Mouse (Mus musculus) myocyte (in vitro differentiated cells): ENCODE results near the gene Add2.

ENCODE experiments used
- CEBPB ChIP-seq: IDR thresholded peaks from 2 replicates; pipeline ENCODE4 v1.6.1; 2011; ENCODE audit warnings: mild to moderate bottlenecking, moderate library complexity; ENCODE audit not compliant: poor library complexity, insufficient read depth, severe bottlenecking
- E2F4 ChIP-seq: IDR thresholded peaks from one replicate; pipeline ENCODE4 v1.6.1; 2011; ENCODE audit warnings: mild to moderate bottlenecking, control low read depth, moderate library complexity; ENCODE audit not compliant: insufficient read depth
- MAX ChIP-seq: IDR thresholded peaks from one replicate; pipeline ENCODE4 v1.6.1; 2011; ENCODE audit warnings: low read depth, mild to moderate bottlenecking, control low read depth
- MYOD1 ChIP-seq, 3 experiments: IDR thresholded peaks; one replicate each; pipeline ENCODE4 v1.6.1; 2011; ENCODE audit warnings: control low read depth in 2 of 3, low read depth in 2 of 3, mild to moderate bottlenecking in 2 of 3, moderate library complexity in 1 of 3; ENCODE audit not compliant: insufficient read length in 2 of 3, control insufficient read depth in 1 of 3
- MYOG ChIP-seq, 3 experiments: IDR thresholded peaks; one replicate each; pipeline ENCODE4 v1.6.1; 2011; ENCODE audit warnings: control low read depth in 2 of 3, low read depth in 2 of 3, mild to moderate bottlenecking in 2 of 3; ENCODE audit not compliant: insufficient read length in 2 of 3, control insufficient read depth in 1 of 3, insufficient read depth in 1 of 3
- POLR2A ChIP-seq: IDR thresholded peaks from one replicate; pipeline ENCODE4 v1.6.1; 2011; ENCODE audit warnings: low read depth, mild to moderate bottlenecking, control low read depth, moderate library complexity; ENCODE audit not compliant: insufficient read length
- POLR2AphosphoS2 ChIP-seq: IDR thresholded peaks from one replicate; pipeline ENCODE4 v1.6.1; 2011; ENCODE audit warnings: low read depth, control low read depth; ENCODE audit not compliant: insufficient read length
- SRF ChIP-seq: IDR thresholded peaks from one replicate; pipeline ENCODE4 v1.6.1; 2011; ENCODE audit warnings: low read depth; ENCODE audit not compliant: control insufficient read depth, insufficient read length
- TCF12 ChIP-seq: IDR thresholded peaks from one replicate; pipeline ENCODE4 v1.6.1; 2011; ENCODE audit warnings: mild to moderate bottlenecking, control low read depth; ENCODE audit not compliant: poor library complexity, insufficient read depth, severe bottlenecking
- TCF3 ChIP-seq: IDR thresholded peaks from one replicate; pipeline ENCODE4 v1.6.1; 2011; ENCODE audit warnings: low read depth, control low read depth; ENCODE audit not compliant: insufficient read length
- USF1 ChIP-seq: IDR thresholded peaks from one replicate; pipeline ENCODE4 v1.6.1; 2011; ENCODE audit warnings: low read depth, mild to moderate bottlenecking, control low read depth, moderate library complexity

DNA sequence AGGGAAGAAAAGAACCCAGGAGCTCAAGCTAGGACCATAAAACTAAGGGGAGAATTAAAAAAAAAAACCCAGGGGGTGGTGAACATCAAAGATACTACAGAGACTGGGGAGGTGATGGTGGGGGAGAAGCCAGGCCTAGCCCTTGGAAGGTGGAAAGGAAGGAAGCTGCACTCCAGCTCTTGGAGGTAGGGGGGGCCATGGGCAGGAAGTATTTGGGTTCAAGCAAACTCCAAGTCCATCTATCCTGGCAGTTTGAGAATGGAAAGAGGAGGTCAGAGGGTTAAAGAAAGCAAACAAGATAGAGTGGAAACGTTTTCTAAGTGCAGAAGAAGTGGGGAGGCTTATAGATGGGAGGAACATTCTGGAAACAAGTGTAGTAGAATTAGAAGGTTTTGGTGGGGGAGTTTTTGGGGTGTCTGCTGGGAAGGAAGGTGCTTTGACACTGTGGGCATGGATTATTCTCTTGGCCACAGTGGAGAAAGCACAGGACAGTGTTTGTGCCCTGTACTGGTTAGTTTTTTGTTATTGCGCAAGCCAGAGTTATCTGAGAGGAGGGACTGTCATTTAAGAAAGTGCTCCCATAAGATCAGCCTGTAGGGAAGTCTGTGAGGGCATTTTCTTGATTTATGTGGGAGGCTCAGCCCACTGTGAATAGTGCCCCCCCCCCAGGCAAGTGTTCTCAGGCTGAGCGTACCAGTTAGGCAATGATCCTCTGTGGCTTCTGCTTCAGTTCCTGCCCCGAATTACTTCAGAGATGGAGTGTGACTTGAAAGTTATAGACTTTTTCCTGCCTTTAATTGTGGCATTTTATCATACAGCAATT is 8.9 kb upstream of the Add2 start:
- TF ChIP-seq MYOG (IDR thresholded peaks at IDR 0.05; ENCODE audit: control insufficient read depth in 1 of 3, insufficient read depth in 1 of 3, insufficient read length in 2 of 3, low read depth in 2 of 3), result no peak
- no peak for TF ChIP-seq E2F4
- no peak for TF ChIP-seq TCF12
- TF ChIP-seq POLR2A, result no peak
- TF ChIP-seq CEBPB, result peak; percentile 93
- TF ChIP-seq USF1, result no peak
- TF ChIP-seq SRF, result no peak
- TF ChIP-seq POLR2AphosphoS2, result no peak
- TF ChIP-seq MAX, result no peak
- no peak for TF ChIP-seq MYOD1 (IDR thresholded peaks at IDR 0.05; ENCODE audit: control insufficient read depth in 1 of 3, insufficient read length in 2 of 3, low read depth in 2 of 3)
- no peak for TF ChIP-seq TCF3
